Mouse (Mus musculus): ENCODE data around the gene Mup13.
"Not testable (repeated sequence)": the region's sequence is repeated elsewhere in the genome, so short reads cannot be mapped to it uniquely, and the experiment has no call there.

Mup13 gene

DNA sequence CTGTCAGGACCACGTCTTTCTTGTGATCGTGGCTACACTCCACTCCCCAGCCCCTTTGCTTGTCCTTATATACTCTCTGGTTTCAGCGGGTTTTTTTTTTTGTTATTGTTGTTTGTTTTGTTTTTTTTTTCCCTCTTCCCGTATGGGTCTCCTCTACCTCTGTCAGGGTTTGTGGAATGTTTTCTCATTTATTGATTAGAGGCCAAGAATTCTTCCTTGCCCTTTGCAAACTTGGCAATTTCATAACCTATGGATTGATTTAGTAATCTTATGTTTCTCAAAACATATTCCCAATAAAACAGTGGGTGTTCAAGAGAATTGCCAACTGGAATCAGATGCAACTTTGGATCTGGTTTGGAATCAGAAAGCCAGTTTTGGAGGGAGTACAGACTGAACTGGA lies at the start of gene Mup13:
Gene Mup13 (minus strand): TSS at position 101 of the 400 bp plus-strand sequence.
- DNase-seq (ENCODE audit: extremely low read depth, insufficient read length, low spot score), result not testable (repeated sequence)

Data from 3134 (cell line).